Mouse (Mus musculus) C2C12 (cell line): ENCODE measurements around the gene Wscd1. TPM values are rescaled to one million over a fixed set of nuclear protein-coding genes. Genes with fewer than 3 reads are reported as not detected.
"Not testable (repeated sequence)": the region's sequence is repeated elsewhere in the genome, so short reads cannot be mapped to it uniquely, and the experiment has no call there.

ENCODE experiments used
- H3K27me3 ChIP-seq: one replicate; pipeline ENCODE4 v1.6.1; 2011; ENCODE audit not compliant: control insufficient read depth, insufficient read depth, insufficient read length
- H3K36me3 ChIP-seq: one replicate; pipeline ENCODE4 v1.6.1; 2011; ENCODE audit not compliant: control insufficient read depth, insufficient read depth
- H3K4me3 ChIP-seq: one replicate; pipeline ENCODE4 v1.5.1; 2011; ENCODE audit warnings: mild to moderate bottlenecking, control low read depth; ENCODE audit not compliant: poor library complexity, insufficient read depth, severe bottlenecking
- H3K79me2 ChIP-seq: one replicate; pipeline ENCODE4 v1.6.1; 2011; ENCODE audit not compliant: control insufficient read depth, insufficient read depth
- H3K79me3 ChIP-seq: one replicate; pipeline ENCODE4 v1.6.1; 2011; ENCODE audit warnings: low read depth, control low read depth
- H3ac ChIP-seq: one replicate; pipeline ENCODE3; 2011; ENCODE audit warnings: low read depth; ENCODE audit not compliant: control insufficient read depth, insufficient read length
- CEBPB ChIP-seq: IDR thresholded peaks from one replicate; pipeline ENCODE4 v1.6.1; 2011; ENCODE audit warnings: low read depth, mild to moderate bottlenecking, control low read depth, moderate library complexity
- CTCF ChIP-seq: IDR thresholded peaks from one replicate; pipeline ENCODE4 v1.5.1; 2011; ENCODE audit not compliant: control insufficient read depth, insufficient read depth, insufficient read length
- FOSL1 ChIP-seq: IDR thresholded peaks from one replicate; pipeline ENCODE4 v1.8.0; 2011; ENCODE audit warnings: mild to moderate bottlenecking, low read length; ENCODE audit not compliant: poor library complexity, insufficient read depth, severe bottlenecking
- MAX ChIP-seq: IDR thresholded peaks from one replicate; pipeline ENCODE4 v1.6.1; 2011; ENCODE audit warnings: mild to moderate bottlenecking, control low read depth
- MYOD1 ChIP-seq: IDR thresholded peaks from one replicate; pipeline ENCODE4 v1.6.1; 2011; ENCODE audit warnings: low read depth; ENCODE audit not compliant: control insufficient read depth, insufficient read length
- MYOG ChIP-seq: IDR thresholded peaks from one replicate; pipeline ENCODE4 v1.6.1; 2011; ENCODE audit not compliant: control insufficient read depth, insufficient read length; ENCODE audit errors: extremely low read depth
- USF1 ChIP-seq: IDR thresholded peaks from one replicate; pipeline ENCODE4 v1.6.1; 2011; ENCODE audit warnings: low read depth, mild to moderate bottlenecking, control low read depth, moderate library complexity
- polyA plus RNA-seq: library from polyadenylated mRNA; unstranded; fragments of >200 nt; fragmentation: generic; extraction: Trizol; gene quantifications from one replicate; pipeline ENCODE4 v1.2.1, GENCODE M21; 2012; ENCODE audit warnings: missing spikeins

The Wscd1 gene
- polyA plus RNA-seq, 1 experiment = not detected

DNA sequence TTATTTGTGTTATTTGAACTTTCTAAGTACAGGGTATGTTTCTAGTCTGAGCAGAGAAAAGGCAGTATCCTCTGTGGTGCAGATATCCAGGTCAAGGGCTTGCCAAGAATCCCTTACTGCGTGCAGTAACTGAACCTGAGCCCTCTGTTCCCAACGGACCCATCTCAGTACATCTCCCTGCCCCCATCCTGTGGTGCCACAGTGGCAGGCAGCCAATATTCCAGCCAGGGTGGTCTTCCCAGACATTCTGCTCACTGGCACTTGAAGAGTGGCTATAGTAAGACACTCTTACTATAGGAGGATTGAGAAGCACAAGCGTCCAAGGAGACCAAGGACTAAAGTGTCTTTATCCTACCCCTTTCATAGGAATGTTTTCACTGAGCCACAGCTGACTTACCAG, 67.2 kb downstream of the Wscd1 start:
- TF ChIP-seq USF1 (no peak), MAX (no peak), CEBPB (no peak), CTCF (no peak), MYOG (no peak), MYOD1 (no peak), FOSL1 (no peak)
- H3K79me2 ChIP-seq = no peaks in the 10 kb centered on the region
- H3ac ChIP-seq = no peak overlapping the region
- H3K27me3 ChIP-seq = peaks cover 5% of the 10 kb centered on the region
- no peaks in the 10 kb centered on the region for H3K36me3 ChIP-seq
- no peaks in the 10 kb centered on the region for H3K79me3 ChIP-seq
- H3K4me3 ChIP-seq = no peak overlapping the region

DNA sequence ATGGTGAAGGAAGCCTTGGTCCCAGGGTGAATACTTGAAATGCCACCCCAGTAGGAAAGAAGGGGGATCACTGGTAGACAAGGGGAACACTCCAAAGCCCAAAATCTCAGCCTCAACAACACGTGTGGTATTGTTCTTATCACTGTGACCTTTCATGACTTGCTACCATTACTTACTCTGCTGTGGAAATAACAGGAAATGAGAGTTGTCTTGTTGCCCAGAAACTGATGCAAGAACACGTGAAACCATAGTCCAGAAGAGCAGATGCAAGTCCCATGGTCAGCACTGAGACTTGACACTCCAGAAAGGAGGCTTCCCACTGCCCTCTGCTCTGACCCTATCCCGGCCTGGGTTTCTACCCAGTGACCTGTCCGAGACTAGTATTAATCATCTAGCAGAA, 67.6 kb downstream of the Wscd1 start:
- Histone ChIP-seq H3K79me3 (no peaks in the 10 kb centered on the region), H3K4me3 (no peak overlapping the region), H3K79me2 (no peaks in the 10 kb centered on the region), H3K36me3 (no peaks in the 10 kb centered on the region), H3ac (no peak overlapping the region), H3K27me3 (peaks cover 5% of the 10 kb centered on the region)
- TF ChIP-seq CEBPB (no peak), CTCF (no peak), FOSL1 (no peak), MYOG (no peak), USF1 (no peak), MYOD1 (no peak), MAX (no peak)

DNA sequence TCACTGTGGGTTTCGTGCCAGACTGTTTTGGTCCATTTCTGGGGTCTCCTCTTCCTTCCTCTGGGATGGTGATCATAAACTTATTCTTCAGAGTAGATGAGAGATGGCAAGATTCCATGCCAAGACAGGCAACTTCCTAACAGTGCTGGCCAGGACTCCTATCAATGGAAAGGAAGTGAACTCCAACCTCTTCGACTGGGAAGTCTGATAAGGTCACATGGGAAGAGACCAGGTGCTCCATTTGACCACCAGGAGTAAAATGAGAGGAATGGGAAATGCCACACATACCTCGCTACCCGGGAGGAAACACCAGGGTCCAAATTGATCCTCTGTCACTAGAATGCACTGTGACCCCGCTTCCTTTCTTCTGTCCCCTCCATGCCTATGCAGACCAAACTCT, 68.4 kb downstream of the Wscd1 start:
- Histone ChIP-seq H3K79me2 (no peaks in the 10 kb centered on the region), H3ac (no peak overlapping the region), H3K36me3 (no peaks in the 10 kb centered on the region), H3K27me3 (peaks cover 5% of the 10 kb centered on the region), H3K4me3 (no peak overlapping the region), H3K79me3 (no peaks in the 10 kb centered on the region)
- TF ChIP-seq CEBPB (no peak), FOSL1 (no peak), CTCF (no peak)

DNA sequence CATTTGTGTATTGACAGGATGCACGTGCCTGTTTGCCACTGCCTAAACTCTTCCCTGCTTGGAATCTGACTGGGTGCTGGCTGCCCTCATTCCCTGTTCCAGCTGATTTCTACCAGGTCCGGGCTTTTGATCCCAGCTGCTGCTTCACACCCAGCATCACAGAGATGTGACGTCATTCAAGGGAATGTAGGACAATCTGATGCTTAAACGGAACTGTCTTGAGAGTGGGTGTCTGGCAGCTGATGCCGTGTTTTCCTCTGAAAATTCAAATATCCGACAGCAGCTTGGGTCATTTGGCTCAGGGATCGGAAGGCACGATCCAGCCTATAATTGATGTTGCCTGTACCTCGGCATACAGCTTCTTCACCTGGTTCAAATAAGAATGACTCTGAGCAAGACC, 70.2 kb downstream of the Wscd1 start:
- no peak for TF ChIP-seq MYOG
- TF ChIP-seq CEBPB = no peak
- no peak for TF ChIP-seq MYOD1
- TF ChIP-seq USF1 = no peak
- no peak for TF ChIP-seq MAX
- no peak for TF ChIP-seq CTCF
- no peak for TF ChIP-seq FOSL1
- Histone ChIP-seq H3K27me3 (peaks cover 5% of the 10 kb centered on the region), H3K36me3 (no peaks in the 10 kb centered on the region), H3K79me3 (no peaks in the 10 kb centered on the region), H3K79me2 (no peaks in the 10 kb centered on the region), H3ac (no peak overlapping the region), H3K4me3 (no peak overlapping the region)

DNA sequence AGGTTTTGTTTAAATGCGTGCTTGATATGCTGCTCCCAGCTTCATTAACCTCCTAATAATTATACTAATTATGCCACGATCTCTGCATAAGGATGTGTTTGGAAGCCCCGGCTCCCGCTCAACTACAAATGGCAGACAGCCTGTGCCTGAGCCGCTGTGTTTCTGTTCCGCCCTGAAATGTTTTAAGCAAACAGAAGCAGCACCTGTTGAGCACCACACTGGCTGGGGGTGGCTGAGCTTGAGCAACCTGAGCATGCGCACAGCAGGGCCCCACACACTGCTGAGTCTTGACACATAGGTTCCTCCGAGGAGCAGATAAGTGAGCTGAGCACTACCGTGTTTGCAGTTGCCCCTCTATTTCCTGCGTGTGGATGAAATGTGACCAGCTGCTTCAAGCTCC, 71.1 kb downstream of the Wscd1 start:
- no peak for TF ChIP-seq USF1
- no peak overlapping the region for H3K4me3 ChIP-seq

DNA sequence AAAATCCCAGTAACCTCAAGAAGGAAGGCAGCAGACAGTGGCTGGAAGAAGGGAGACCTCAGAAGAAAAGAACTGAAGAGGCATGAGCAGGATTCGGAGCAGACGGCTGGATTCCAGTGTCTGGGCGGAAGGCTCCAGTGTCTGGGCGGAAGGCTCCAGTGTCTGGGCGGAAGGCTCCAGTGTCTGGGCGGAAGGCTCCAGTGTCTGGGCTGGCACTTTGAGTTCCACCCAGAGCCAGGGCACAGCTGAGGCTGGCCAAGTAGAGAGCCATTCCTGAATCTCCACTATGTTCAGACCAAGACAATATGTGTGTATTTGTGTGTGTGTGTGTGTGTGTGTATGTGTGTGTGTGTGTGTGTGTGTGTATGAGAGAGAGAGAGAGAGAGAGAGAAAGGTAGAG, 71.8 kb downstream of the Wscd1 start:
- not testable (repeated sequence) for H3K4me3 ChIP-seq, H3K36me3 ChIP-seq, H3ac ChIP-seq, H3K79me2 ChIP-seq, H3K79me3 ChIP-seq, H3K27me3 ChIP-seq

More for the DNA sequence above, 71.1 kb downstream of the Wscd1 start:
- Histone ChIP-seq H3K79me3 (no peaks in the 10 kb centered on the region), H3K79me2 (no peaks in the 10 kb centered on the region), H3ac (no peak overlapping the region), H3K27me3 (no peaks in the 10 kb centered on the region), H3K36me3 (no peaks in the 10 kb centered on the region)

DNA sequence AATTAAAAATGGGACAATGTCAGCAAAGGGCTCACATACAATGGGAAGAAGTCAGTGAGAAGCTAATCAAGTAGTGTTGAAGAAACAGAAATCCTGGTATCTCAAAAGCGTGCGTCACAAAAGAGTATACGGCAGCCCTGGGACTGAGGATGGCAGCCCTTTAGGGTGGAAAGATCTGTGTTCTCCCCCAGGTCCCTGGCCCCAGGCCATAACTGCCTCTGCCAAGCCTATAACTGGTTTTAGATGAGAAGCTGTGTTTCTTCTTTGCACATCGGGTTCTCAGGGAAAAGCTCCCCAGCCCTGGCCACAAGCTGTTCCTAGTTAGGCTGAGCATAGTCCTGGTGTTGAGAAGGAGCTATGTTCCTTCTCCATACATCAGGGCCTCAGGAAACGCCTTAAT, 72.3 kb downstream of the Wscd1 start:
- Histone ChIP-seq H3K79me3 (no peaks in the 10 kb centered on the region), H3K36me3 (no peaks in the 10 kb centered on the region), H3K4me3 (no peak overlapping the region), H3K27me3 (no peaks in the 10 kb centered on the region), H3K79me2 (no peaks in the 10 kb centered on the region), H3ac (no peak overlapping the region)
- TF ChIP-seq CEBPB (no peak), MYOD1 (no peak)
